Mouse (Mus musculus) MEL (cell line): ENCODE measurements at regions not wholly inside any gene's neighbourhood (a gene's known extent, or its start where the extent isn't known, plus 50 kb on each side); places are given as distances from the start of the nearest gene placed in this dataset.

Experiments
- BHLHE40 ChIP-seq: IDR thresholded peaks from 2 replicates; pipeline ENCODE4 v1.6.1; 2012; ENCODE audit warnings: low read depth, mild to moderate bottlenecking, inconsistent platforms, low read length, improper control_type of control experiment, borderline replicate concordance
- CTCF ChIP-seq, 3 experiments: IDR thresholded peaks in 2 of 3; conservative IDR thresholded peaks in 1 of 3; 2 replicates each; pipeline ENCODE4 v1.5.1; 2011 to 2012; ENCODE audit warnings: low read length in 3 of 3, low read depth in 2 of 3, mild to moderate bottlenecking in 2 of 3, improper control_type of control experiment in 1 of 3, inconsistent platforms in 1 of 3, mixed read lengths in 1 of 3, moderate library complexity in 1 of 3; ENCODE audit not compliant: control insufficient read depth in 1 of 3, insufficient read depth in 1 of 3, poor library complexity in 1 of 3, severe bottlenecking in 1 of 3
- ETS1 ChIP-seq: IDR thresholded peaks from 2 replicates; pipeline ENCODE4 v1.6.1; 2012; ENCODE audit warnings: low read depth, mild to moderate bottlenecking, inconsistent platforms, low read length, improper control_type of control experiment, moderate library complexity
- MAFK ChIP-seq: IDR thresholded peaks from 2 replicates; pipeline ENCODE4 v1.6.1; 2011; ENCODE audit warnings: low read depth, mild to moderate bottlenecking, low read length, improper control_type of control experiment, borderline replicate concordance
- MAX ChIP-seq: IDR thresholded peaks from 2 replicates; pipeline ENCODE4 v1.6.1; 2011; ENCODE audit warnings: low read length, improper control_type of control experiment
- POLR2A ChIP-seq, 2 experiments: IDR thresholded peaks; 2 replicates each; pipeline ENCODE4 v1.6.1; 2011 to 2012; ENCODE audit warnings: low read length in 2 of 2, mild to moderate bottlenecking in 2 of 2, control low read depth in 1 of 2, improper control_type of control experiment in 1 of 2, low read depth in 1 of 2, moderate library complexity in 1 of 2; ENCODE audit not compliant: control insufficient read depth in 1 of 2, insufficient read depth in 1 of 2, poor library complexity in 1 of 2
- SMC3 ChIP-seq: IDR thresholded peaks from 2 replicates; pipeline ENCODE4 v1.6.1; 2011; ENCODE audit warnings: low read depth, low read length, improper control_type of control experiment
- TAL1 ChIP-seq: IDR thresholded peaks from 2 replicates; pipeline ENCODE4 v1.6.1; 2012; ENCODE audit warnings: mild to moderate bottlenecking, inconsistent platforms, low read length, moderate library complexity, mixed read lengths
- TCF12 ChIP-seq: IDR thresholded peaks from 2 replicates; pipeline ENCODE4 v1.6.1; 2014; ENCODE audit warnings: low read depth, mild to moderate bottlenecking, inconsistent platforms, low read length, improper control_type of control experiment, moderate library complexity
- UBTF ChIP-seq: IDR thresholded peaks from 2 replicates; pipeline ENCODE4 v1.6.1; 2012; ENCODE audit warnings: low read depth, mild to moderate bottlenecking, inconsistent platforms, low read length, improper control_type of control experiment, moderate library complexity, borderline replicate concordance; ENCODE audit not compliant: insufficient read depth

GRCm38 (mm10) chr5:91880231-91880630 is 82.6 kb downstream of the Rchy1 start:
- TF ChIP-seq CTCF (IDR thresholded peaks at IDR 0.05 in 2 of 3, conservative IDR thresholded peaks at IDR 0.05 in 1 of 3; ENCODE audit: control insufficient read depth in 1 of 3, insufficient read depth in 1 of 3, low read depth in 2 of 3, low read length in 3 of 3, poor library complexity in 1 of 3, severe bottlenecking in 1 of 3) (no peak), MAX (no peak), SMC3 (no peak), UBTF (no peak), TAL1 (no peak), BHLHE40 (no peak), MAFK (no peak), ETS1 (no peak), POLR2A (IDR thresholded peaks at IDR 0.05; ENCODE audit: control insufficient read depth in 1 of 2, insufficient read depth in 1 of 2, low read depth in 1 of 2, low read length in 2 of 2, poor library complexity in 1 of 2) (no peak), TCF12 (no peak)
